7 mouse cellular contexts compared by ENCODE assay signal in the genomic region with DNA sequence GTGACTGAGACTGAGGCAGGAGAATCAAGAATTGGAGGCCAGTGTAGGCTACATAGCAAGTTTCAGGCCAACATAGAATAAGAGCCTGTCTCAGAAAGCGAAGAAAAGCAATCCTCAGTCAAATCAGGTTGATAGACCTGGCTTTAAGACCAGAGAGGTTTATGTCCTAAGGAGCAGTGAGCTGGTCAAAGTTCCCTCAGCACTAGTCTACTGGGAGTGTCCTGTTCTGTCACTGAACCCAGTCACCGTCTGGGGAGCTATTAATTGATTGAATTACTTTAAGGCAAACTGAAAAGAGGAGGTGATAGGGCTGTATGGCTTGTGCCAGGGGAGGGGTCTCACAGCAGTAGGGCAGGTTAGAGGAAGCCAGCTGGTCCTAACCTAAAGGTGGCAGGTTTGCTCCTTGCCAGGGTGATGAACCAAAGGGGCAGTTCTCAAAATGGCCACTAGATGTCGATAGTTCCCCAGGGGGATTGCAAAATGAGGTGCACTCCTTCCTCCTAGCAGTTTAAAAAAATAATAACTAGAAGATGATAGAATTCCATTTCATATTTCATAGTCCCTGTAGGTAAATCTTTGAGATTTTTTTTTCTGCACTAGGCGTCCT. TPM values are rescaled to one million over a fixed set of nuclear protein-coding genes. Genes with fewer than 3 reads are reported as not detected.
A peak's percentile ranks its signal among the peaks of the same experiment; 100 is the strongest.
DNase-seq lines count a peak whose midpoint lies in the region; ATAC-seq and TF ChIP-seq lines count a peak whose summit lies in the region.

No protein-coding gene starts in this region.

- no peak for ATAC-seq in G1E (ENCODE audit: extremely low read depth, insufficient number of reproducible peaks, low FRiP score, poor library complexity, severe bottlenecking)
- ATAC-seq in lung, embryonic 14.5 days (ENCODE audit: insufficient read depth): 0 out of 2 replicates have a peak, but pooled peaks have one; percentile 18

- TF ChIP-seq CTCF in G1E (IDR thresholded peaks at IDR 0.05; ENCODE audit: low read depth, low read length): peak; percentile 100
- peak; percentile 98 for TF ChIP-seq CTCF in lung, embryonic 14.5 days (IDR thresholded peaks at IDR 0.05; ENCODE audit: low read depth)

- H3K9ac ChIP-seq in lung, embryonic 14.5 days: no peak overlapping the region

- no peaks in the 10 kb centered on the region for H3K9me3 ChIP-seq in G1E (replicated peaks)
- H3K9me3 ChIP-seq in lung, embryonic 14.5 days (ENCODE audit: low read depth, low read length): no peaks in the 10 kb centered on the region

- H3K36me3 ChIP-seq in G1E (replicated peaks): peaks cover 97% of the 10 kb centered on the region
- H3K36me3 ChIP-seq in lung, embryonic 14.5 days (ENCODE audit: insufficient read depth): peaks cover 72% of the 10 kb centered on the region

- intact Hi-C loops in gastrocnemius, postnatal 14 days (cut with DNase I; ENCODE audit: low total_unique reads): no loop called here

- H3K4me1 ChIP-seq in G1E (ENCODE audit: insufficient read depth, low read depth, low read length): peaks cover 33% of the 10 kb centered on the region
- no peaks in the 10 kb centered on the region for H3K4me1 ChIP-seq in lung, embryonic 14.5 days (ENCODE audit: insufficient read depth)

- WGBS in lung, embryonic 14.5 days: 45% methylated on average over 4 of the region's 4 CpGs

- DNase-seq in CD4-positive helper T cell, adult 2 months (ENCODE audit: low read depth, low spot score): peak; percentile 80
- DNase-seq in G1E (ENCODE audit: low spot score): peak; percentile 41
- peak; percentile 75 to 79 for DNase-seq in cerebellum, adult 18-20 months
- peak; percentile 47 for DNase-seq in gastrocnemius, postnatal 14 days
- DNase-seq in kidney, postnatal 25 days: peak; percentile 68 to 81
- peak; percentile 85 for DNase-seq in lung, embryonic 14.5 days
- DNase-seq in right cerebral cortex, postnatal 36 days (ENCODE audit: low spot score in 2 of 2): peak; percentile 20 to 35

- H3K4me2 ChIP-seq in lung, embryonic 14.5 days: no peak overlapping the region

- H3K4me3 ChIP-seq in G1E (ENCODE audit: low read depth, low read length): no peak overlapping the region
- H3K4me3 ChIP-seq in lung, embryonic 14.5 days (ENCODE audit: low read depth, low read length): no peak overlapping the region

- no peak overlapping the region for H3K27ac ChIP-seq in lung, embryonic 14.5 days (ENCODE audit: low read depth)

- H3K27me3 ChIP-seq in G1E (ENCODE audit: insufficient read depth, low read length): no peaks in the 10 kb centered on the region
- no peaks in the 10 kb centered on the region for H3K27me3 ChIP-seq in lung, embryonic 14.5 days (ENCODE audit: insufficient read depth, low read length)

RNA-seq across cellular contexts. Expression of a gene that starts 8.3 kb away (rescaled TPM):
- total RNA-seq in G1E (2014; fragmentation: Nextera tagmentation) (63.1 and 64.9 TPM in 2 replicates), G1E (2017) (79.3 and 82.6 TPM in 2 replicates)
- polyA plus RNA-seq in G1E (2012): 55.0 and 57.1 TPM in 2 replicates
- total RNA-seq in gastrocnemius, postnatal 14 days (2021): 10 to 100 TPM; 23.6 to 29.1 TPM
- 75.8 and 77.9 TPM in 2 replicates for polyA plus RNA-seq in lung, embryonic 14.5 days (2014; fragmentation: Nextera tagmentation; extraction: Ambion mirVana)

RNA-seq across cellular contexts. Expression of a gene that starts 38.6 kb away (rescaled TPM):
- 13.0 and 18.7 TPM in 2 replicates for total RNA-seq in G1E (2014; fragmentation: Nextera tagmentation)
- total RNA-seq in G1E (2017): 18.2 and 19.5 TPM in 2 replicates
- 25.9 and 27.2 TPM in 2 replicates for polyA plus RNA-seq in G1E (2012)
- under 1 TPM; 0.66 to 0.93 TPM for total RNA-seq in gastrocnemius, postnatal 14 days (2021)
- polyA plus RNA-seq in lung, embryonic 14.5 days (2014; fragmentation: Nextera tagmentation; extraction: Ambion mirVana): 1.7 and 3.1 TPM in 2 replicates

RNA-seq across cellular contexts. Expression of a gene that starts 46.7 kb away (rescaled TPM):
- 667 and 728 TPM in 2 replicates for total RNA-seq in G1E (2014; fragmentation: Nextera tagmentation)
- total RNA-seq in G1E (2017): 28.6 and 40.8 TPM in 2 replicates
- polyA plus RNA-seq in G1E (2012): 900 and 1,076 TPM in 2 replicates
- total RNA-seq in gastrocnemius, postnatal 14 days (2021): 10 to 100 TPM; 69.9 to 78.8 TPM
- 315 and 330 TPM in 2 replicates for polyA plus RNA-seq in lung, embryonic 14.5 days (2014; fragmentation: Nextera tagmentation; extraction: Ambion mirVana)

Comparison
In these comparisons a context has a peak if more than half of its experiments do, and no peak if none do; other contexts are left out.
1. DNase-seq: peak in every context shown above with its lines; median percentile 85 in lung, embryonic 14.5 days; 80 in CD4-positive helper T cell, adult 2 months; 77 in cerebellum, adult 18-20 months; 74 in kidney, postnatal 25 days; 47 in gastrocnemius, postnatal 14 days; 41 in G1E; 28 in right cerebral cortex, postnatal 36 days.
2. RNA of a gene that starts 38.6 kb away (total RNA-seq): 13.0 to 19.5 TPM in G1E; 0.66 to 0.93 TPM in gastrocnemius, postnatal 14 days; every median in the first group is over 4 times any median in the second.